ENCODE assay signal across 17 mouse cellular contexts in the genomic region with DNA sequence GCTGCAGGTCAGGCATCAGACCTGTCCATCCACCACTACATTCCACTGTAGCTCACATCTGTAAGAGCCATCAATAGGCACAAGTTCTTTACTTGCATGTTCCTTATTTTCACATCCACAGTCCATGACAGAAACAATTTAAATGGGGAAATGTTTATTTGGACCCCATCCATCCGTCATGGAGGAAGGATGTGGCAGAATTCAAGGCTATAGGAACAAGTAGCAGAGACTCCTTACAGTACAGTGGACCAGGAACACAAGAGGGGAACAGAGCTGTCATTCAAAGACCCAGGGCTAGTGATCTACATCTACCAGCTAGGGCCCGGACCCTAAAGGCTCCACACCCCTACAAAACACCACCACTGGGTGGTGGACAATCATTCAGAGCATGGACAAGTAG.
"Had no signal": no experiment of that assay in that cellular context is flagged by ENCODE, and none has a peak within 500 bp of the region (broad histone marks: within the 10 kb centered on the region; RNA-seq: fewer than 3 reads in every experiment).

No protein-coding gene starts in this region.

- H3K36me3 ChIP-seq: neural tube, embryonic 13.5 days had no signal

- H3K27ac ChIP-seq: kidney, postnatal 0 days; layer of hippocampus, adult 2 months; left cerebral cortex, adult 2 months; liver, embryonic 14.5 days; macrophage; neural tube, embryonic 13.5 days; stomach, postnatal 0 days had no signal

- H3K4me3 ChIP-seq: layer of hippocampus, adult 2 months; left cerebral cortex, adult 2 months; neural tube, embryonic 13.5 days had no signal

- H3K27me3 ChIP-seq: neural tube, embryonic 13.5 days had no signal

- H3K9me3 ChIP-seq: neural tube, embryonic 13.5 days had no signal

- ATAC-seq: liver, postnatal 0 days; lung, postnatal 0 days had no signal

- DNase-seq: kidney, adult 2 months; kidney, postnatal 25 days; layer of hippocampus, postnatal 36 days; liver, postnatal 0 days; lung, embryonic 14.5 days; midbrain, embryonic 14.5 days; retina, postnatal 1 day; right cerebral cortex, postnatal 25 days; thymus, postnatal 36 days had no signal
